In genomic region chr10:53379709-53380106, GRCm38 (mm10) we compare ENCODE assay signal across 8 mouse cellular contexts. TPM values are rescaled to one million over a fixed set of nuclear protein-coding genes. Genes with fewer than 3 reads are reported as not detected.
DNase-seq lines count a peak whose midpoint lies in the region; ATAC-seq and TF ChIP-seq lines count a peak whose summit lies in the region.

Gene Cep85l (minus strand): TSS chr10:53379947.

- H3K4me3 ChIP-seq in erythroblast, embryonic 14.5 days (replicated peaks), result peak within 1 kb of the TSS; percentile 80
- H3K4me3 ChIP-seq in heart, embryonic 12.5 days, result peak within 1 kb of the TSS; percentile 75
- H3K4me3 ChIP-seq in kidney, postnatal 0 days (replicated peaks; ENCODE audit: low read depth, low read length), result peak within 1 kb of the TSS; percentile 92
- peak within 1 kb of the TSS; percentile 98 for H3K4me3 ChIP-seq in liver, adult 2 months (ENCODE audit: insufficient read depth, low read depth, low read length)

- H3K9ac ChIP-seq in heart, embryonic 12.5 days, result peak within 1 kb of the TSS; percentile 90
- peak within 1 kb of the TSS; percentile 98 for H3K9ac ChIP-seq in kidney, postnatal 0 days (ENCODE audit: low read depth, low read length)
- peak within 1 kb of the TSS; percentile 100 for H3K9ac ChIP-seq in liver, adult 2 months (ENCODE audit: low read depth, low read length)

- peaks cover 17% of the 10 kb centered on the region for H3K79me2 ChIP-seq in liver, adult 2 months (ENCODE audit: control insufficient read depth, insufficient read depth, low read length)

- H3K4me2 ChIP-seq in heart, embryonic 12.5 days, result peak within 1 kb of the TSS; percentile 73
- H3K4me2 ChIP-seq in kidney, postnatal 0 days (ENCODE audit: low read length), result peak within 1 kb of the TSS; percentile 80

- TF ChIP-seq POLR2A in liver, adult 2 months (IDR thresholded peaks at IDR 0.05; ENCODE audit: extremely low read depth, insufficient read depth, low read length), result peak; percentile 95

- peak within 1 kb of the TSS; percentile 94 for H3K27ac ChIP-seq in heart, embryonic 12.5 days (ENCODE audit: poor library complexity, severe bottlenecking)
- H3K27ac ChIP-seq in kidney, postnatal 0 days, result peak within 1 kb of the TSS; percentile 98
- H3K27ac ChIP-seq in liver, adult 2 months (replicated peaks; ENCODE audit: insufficient read depth, low read depth, low read length), result peak within 1 kb of the TSS; percentile 100

- peak; percentile 94 for DNase-seq in CD4-positive, CD25-positive, alpha-beta regulatory T cell, adult 2 months (ENCODE audit: low read depth, low spot score)
- peak; percentile 84 for DNase-seq in brain, embryonic 18.5 days (ENCODE audit: low read depth, low spot score)
- DNase-seq in kidney, postnatal 0 days (ENCODE audit: low spot score), result peak; percentile 95
- peak; percentile 81 for DNase-seq in liver, adult 2 months (ENCODE audit: extremely low read depth, low read depth, low spot score)
- peak; percentile 86 to 93 for DNase-seq in spleen, postnatal 4 days (ENCODE audit: low spot score in 2 of 2)

- peaks cover 22% of the 10 kb centered on the region for H3K4me1 ChIP-seq in erythroblast, embryonic 14.5 days (ENCODE audit: control insufficient read depth)
- peaks cover 12% of the 10 kb centered on the region for H3K4me1 ChIP-seq in heart, embryonic 12.5 days (replicated peaks)
- H3K4me1 ChIP-seq in kidney, postnatal 0 days (replicated peaks; ENCODE audit: insufficient read depth, low read length), result no peaks in the 10 kb centered on the region; the same call in 1 of the 2 replicates
- peaks cover 19% of the 10 kb centered on the region for H3K4me1 ChIP-seq in liver, adult 2 months (ENCODE audit: control insufficient read depth, insufficient read depth, low read length)

- H3K27me3 ChIP-seq in erythroblast, embryonic 14.5 days (ENCODE audit: control insufficient read depth), result peaks cover 2% of the 10 kb centered on the region; the same call in 1 of the 2 replicates
- H3K27me3 ChIP-seq in heart, embryonic 12.5 days (replicated peaks), result no peaks in the 10 kb centered on the region
- H3K27me3 ChIP-seq in kidney, postnatal 0 days (ENCODE audit: insufficient read depth, low read length), result no peaks in the 10 kb centered on the region
- no peaks in the 10 kb centered on the region for H3K27me3 ChIP-seq in liver, adult 2 months (ENCODE audit: control insufficient read depth, insufficient read depth, low read length)

- H3K36me3 ChIP-seq in erythroblast, embryonic 14.5 days (ENCODE audit: control insufficient read depth), result no peaks in the 10 kb centered on the region
- H3K36me3 ChIP-seq in heart, embryonic 12.5 days, result peaks cover 3% of the 10 kb centered on the region; the same call in 1 of the 2 replicates
- no peaks in the 10 kb centered on the region for H3K36me3 ChIP-seq in kidney, postnatal 0 days (ENCODE audit: insufficient read depth, low read length)
- H3K36me3 ChIP-seq in liver, adult 2 months (ENCODE audit: control insufficient read depth, insufficient read depth, low read length), result peaks cover 4% of the 10 kb centered on the region

- WGBS in heart, embryonic 12.5 days, result 0% methylated on average over 29 of the region's 31 CpGs
- WGBS in kidney, postnatal 0 days, result under 1% methylated on average over 24 of the region's 31 CpGs
- under 1% methylated on average over 31 of the region's 31 CpGs for WGBS in liver, adult 2 months

- no peak for TF ChIP-seq CTCF in kidney, postnatal 0 days (IDR thresholded peaks at IDR 0.05; ENCODE audit: low read depth)
- no peak for TF ChIP-seq CTCF in liver, adult 2 months (IDR thresholded peaks at IDR 0.05; ENCODE audit: low read depth, low read length)

- peak; percentile 97 for ATAC-seq in heart, embryonic 12.5 days (ENCODE audit: insufficient number of reproducible peaks, low FRiP score)
- peak; percentile 98 for ATAC-seq in kidney, postnatal 0 days (replicated peaks; ENCODE audit: low FRiP score, low read depth)
- ATAC-seq in monocyte, adult 5-6 weeks (replicated peaks; ENCODE audit: insufficient number of reproducible peaks, low FRiP score, low TSS enrichment, poor library complexity, severe bottlenecking), result peak; percentile 82

- no peaks in the 10 kb centered on the region for H3K9me3 ChIP-seq in erythroblast, embryonic 14.5 days (ENCODE audit: control insufficient read depth, low read length)
- H3K9me3 ChIP-seq in heart, embryonic 12.5 days (replicated peaks), result no peaks in the 10 kb centered on the region
- H3K9me3 ChIP-seq in kidney, postnatal 0 days (replicated peaks; ENCODE audit: low read length), result no peaks in the 10 kb centered on the region

RNA-seq across cellular contexts. Expression of gene Cep85l, which starts in this region (rescaled TPM):
- under 0.01 and 0.02 TPM in 2 replicates for polyA plus RNA-seq in erythroblast, embryonic 14.5 days (2012)
- 5.5 TPM in 2 replicates for polyA plus RNA-seq in heart, embryonic 12.5 days (2016; fragmentation: Nextera tagmentation; extraction: Ambion mirVana)
- polyA plus RNA-seq in kidney, postnatal 0 days (2015; fragmentation: Nextera tagmentation; extraction: Ambion mirVana), result 4.3 and 4.7 TPM in 2 replicates
- total RNA-seq in liver, adult 2 months (2014; rRNA removed), result 25.3 and 30.8 TPM in 2 replicates
- 3.9 and 4.2 TPM in 2 replicates for polyA plus RNA-seq in liver, adult 2 months (2012; rRNA removed)
- 27.4 to 28.7 TPM (median 28.1 TPM) in 3 replicates for total RNA-seq in monocyte, adult 5-6 weeks (2017)

Comparison
In these comparisons a context has a peak if more than half of its experiments do, and no peak if none do; other contexts are left out.
1. Peak in every context shown above with its lines: DNase-seq, ATAC-seq, H3K4me3 ChIP-seq and H3K27ac ChIP-seq.